Mouse (Mus musculus): Measurements from ENCODE around the gene Adh6b.

GRCm38 (mm10) chr3:138306290-138306683, 35.3 kb upstream of the Adh6b start:
- TF ChIP-seq CTCF (IDR thresholded peaks at IDR 0.05; ENCODE audit: extremely low read depth, insufficient read length, insufficient replicate concordance, low read depth, low read length) (no peak), POLR2A (IDR thresholded peaks at IDR 0.05; ENCODE audit: low read depth, low read length) (no peak)

Measured in small intestine, adult 2 months (tissue).